Mouse (Mus musculus) mesoderm, embryonic 11.5 days (tissue): ENCODE measurements around the gene Opcml.

ENCODE experiments used
- DNase-seq: peaks from one replicate; pipeline ENCODE4 v3.0.0-alpha.2; 2012; ENCODE audit warnings: low read depth, low spot score

The Opcml gene

DNA sequence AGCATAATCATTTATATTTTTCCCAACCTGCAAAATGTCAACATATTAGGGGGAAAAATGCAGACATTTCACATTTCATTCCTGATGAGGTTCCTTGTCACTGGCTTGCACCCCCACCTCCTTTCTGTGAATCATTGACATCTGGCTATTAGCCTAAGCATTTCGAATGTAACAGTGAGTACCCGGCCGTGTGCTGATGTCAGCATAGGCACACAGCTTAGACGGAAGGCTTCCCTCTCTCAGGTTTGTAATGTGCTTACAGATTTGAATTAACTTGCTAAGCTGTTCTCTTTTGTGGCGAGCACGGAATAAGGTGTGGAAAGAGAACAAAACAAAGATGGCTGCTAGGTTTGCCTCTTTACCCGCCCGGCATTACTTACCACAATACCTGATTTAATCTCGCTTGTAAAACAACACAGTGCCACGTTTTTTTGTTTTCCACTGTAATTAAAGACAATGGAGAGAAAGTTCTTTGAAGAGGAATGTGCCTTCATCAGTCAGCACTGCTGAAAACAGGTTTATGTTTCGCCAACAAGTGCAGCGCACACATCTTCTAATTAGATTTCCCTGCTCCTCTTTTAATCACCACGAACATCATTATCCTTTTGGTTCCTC is 1121.1 kb downstream of the Opcml start:
- no peak for DNase-seq

DNA sequence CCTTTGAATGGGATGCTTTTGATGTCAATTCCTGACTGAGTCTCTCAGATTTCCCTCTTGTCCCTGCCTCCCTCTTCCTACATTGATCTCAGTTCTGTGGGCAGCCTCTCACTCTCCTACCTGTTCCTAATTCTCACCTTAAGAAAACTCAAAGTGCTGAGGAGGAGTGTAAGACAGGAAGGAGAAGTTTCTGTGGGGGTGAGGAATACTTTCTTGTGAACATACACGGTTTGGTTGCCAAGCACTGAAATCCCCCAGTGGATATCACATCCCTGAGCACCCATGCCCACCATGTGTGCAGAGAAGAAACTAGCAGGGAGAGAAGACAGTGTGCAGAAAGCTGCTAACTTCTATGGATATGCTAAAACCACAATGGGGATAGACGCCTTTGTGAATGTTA is 1141.5 kb downstream of the Opcml start:
- DNase-seq = no peak

DNA sequence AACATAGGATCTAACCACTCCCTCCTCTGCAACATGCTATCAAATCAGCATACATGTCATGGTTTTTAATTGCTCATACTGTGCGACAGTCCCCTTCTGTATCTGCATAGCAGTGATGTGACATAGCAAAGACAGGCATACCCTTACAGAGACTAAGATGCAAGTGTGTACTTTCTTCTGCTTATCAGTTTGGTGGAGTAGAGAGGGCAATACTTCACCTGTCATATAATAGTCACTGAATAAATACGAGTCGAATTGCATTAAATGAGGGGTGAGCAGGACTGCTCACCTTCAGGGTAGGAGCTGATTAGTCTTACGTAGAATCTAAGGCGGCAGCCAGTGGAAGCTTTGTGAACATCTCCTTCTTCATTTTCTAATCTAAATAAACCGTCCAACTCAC is 1146.6 kb downstream of the Opcml start:
- no peak for DNase-seq

DNA sequence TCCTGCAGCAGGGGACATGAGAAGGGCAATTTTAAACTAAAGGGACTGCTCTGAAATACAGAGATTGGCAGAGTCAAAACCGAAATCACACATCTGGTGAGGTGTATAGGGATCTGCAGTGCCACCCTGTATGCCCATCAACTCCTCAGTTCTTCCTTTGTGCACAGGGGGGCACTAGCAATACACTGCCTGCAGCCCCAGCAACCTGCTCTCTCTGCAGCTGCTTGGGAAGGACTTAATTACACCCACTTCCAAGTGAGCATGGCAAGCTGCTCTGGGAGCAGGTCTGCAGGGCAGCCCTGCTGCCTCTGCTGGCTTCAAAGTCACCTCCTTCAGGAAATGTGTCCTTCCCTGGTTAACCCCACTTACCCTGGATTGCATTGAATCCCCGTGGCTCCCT is 1147.4 kb downstream of the Opcml start:
- DNase-seq = no peak

DNA sequence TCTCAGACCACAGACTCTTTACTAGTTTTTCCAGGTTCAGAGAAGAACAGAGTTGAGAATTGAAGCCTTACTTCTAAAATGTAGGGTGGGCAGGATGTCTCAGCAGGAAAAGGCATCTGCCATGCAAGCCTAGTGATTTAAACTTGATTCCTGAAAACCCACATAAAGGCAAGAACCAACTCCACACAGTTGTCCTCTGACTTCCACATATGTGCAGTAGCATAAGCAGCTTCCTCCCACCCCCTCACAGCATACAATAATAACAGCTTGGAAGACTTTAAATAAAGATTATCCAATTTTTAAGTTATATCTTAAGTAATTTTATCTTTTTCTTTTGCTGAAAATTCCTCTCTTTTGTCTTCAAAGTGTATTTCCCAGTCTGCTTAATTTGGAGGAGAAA is 1150.3 kb downstream of the Opcml start:
- no peak for DNase-seq

DNA sequence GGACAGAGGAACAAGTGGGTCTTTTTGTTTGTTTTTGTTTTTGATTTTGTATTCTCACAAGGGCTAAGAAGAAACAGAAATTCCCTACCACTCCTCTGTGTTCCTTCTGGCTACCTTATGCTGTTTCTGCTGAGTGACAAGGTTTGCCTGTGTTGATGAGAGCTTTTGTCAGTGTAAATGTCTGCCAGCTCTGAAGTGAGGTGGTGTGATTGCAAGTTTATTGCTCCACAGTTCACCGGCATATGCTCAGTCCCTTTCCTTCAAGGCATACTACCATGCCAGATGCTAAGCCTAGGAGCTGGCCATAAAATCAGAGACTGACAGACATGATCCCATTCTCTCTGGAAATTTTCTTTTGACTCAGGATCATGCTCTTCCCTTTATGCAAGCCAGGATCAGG is 1178.9 kb downstream of the Opcml start:
- DNase-seq = no peak
